Mouse (Mus musculus): ENCODE measurements at regions not wholly inside any gene's neighbourhood (a gene's known extent, or its start where the extent isn't known, plus 50 kb on each side); places are given as distances from the start of the nearest gene placed in this dataset.

GRCm38 (mm10) chr11:19775741-19776140, 148.4 kb upstream of the Spred2 start:
- Histone ChIP-seq H3K36me3 (ENCODE audit: control insufficient read depth, insufficient read depth) (no peaks in the 10 kb centered on the region), H3K27me3 (replicated peaks; ENCODE audit: control insufficient read depth, insufficient read depth, low read length) (no peaks in the 10 kb centered on the region), H3K4me1 (replicated peaks; ENCODE audit: control insufficient read depth, insufficient read depth, low read length) (0 out of 2 replicates have a peak, but pooled peaks cover 3% of the 10 kb centered on the region), H3K4me3 (ENCODE audit: low read depth, low read length) (no peak overlapping the region), H3K4me2 (replicated peaks; ENCODE audit: low read depth) (no peak overlapping the region), H3K9me3 (ENCODE audit: control insufficient read depth) (no peaks in the 10 kb centered on the region), H3K9ac (ENCODE audit: low read depth, low read length) (no peak overlapping the region), H3K27ac (ENCODE audit: low read depth, low read length) (no peak overlapping the region)
- no peak for TF ChIP-seq CTCF (IDR thresholded peaks at IDR 0.05; ENCODE audit: low read depth)
- WGBS, result 79% methylated on average over 4 of the region's 4 CpGs
- no peak for ATAC-seq

- Histone ChIP-seq H3K36me3 (ENCODE audit: control insufficient read depth, insufficient read depth) (no peaks in the 10 kb centered on the region), H3K4me2 (replicated peaks; ENCODE audit: low read depth) (no peak overlapping the region), H3K4me3 (ENCODE audit: low read depth, low read length) (no peak overlapping the region), H3K27ac (ENCODE audit: low read depth, low read length) (no peak overlapping the region), H3K4me1 (replicated peaks; ENCODE audit: control insufficient read depth, insufficient read depth, low read length) (0 out of 2 replicates have a peak, but pooled peaks cover 3% of the 10 kb centered on the region), H3K27me3 (replicated peaks; ENCODE audit: control insufficient read depth, insufficient read depth, low read length) (no peaks in the 10 kb centered on the region), H3K9ac (ENCODE audit: low read depth, low read length) (no peak overlapping the region), H3K9me3 (ENCODE audit: control insufficient read depth) (no peaks in the 10 kb centered on the region)
- no peak for TF ChIP-seq CTCF (IDR thresholded peaks at IDR 0.05; ENCODE audit: low read depth)
- 64% methylated on average over 9 of the region's 9 CpGs for WGBS
- ATAC-seq, result no peak
Measured at GRCm38 (mm10) chr11:19776473-19777200, 147.5 kb upstream of the Spred2 start.

GRCm38 (mm10) chr11:19778191-19778590, 146.0 kb upstream of the Spred2 start:
- Histone ChIP-seq H3K27ac (ENCODE audit: low read depth, low read length) (no peak overlapping the region), H3K36me3 (ENCODE audit: control insufficient read depth, insufficient read depth) (no peaks in the 10 kb centered on the region), H3K9me3 (ENCODE audit: control insufficient read depth) (no peaks in the 10 kb centered on the region), H3K4me1 (replicated peaks; ENCODE audit: control insufficient read depth, insufficient read depth, low read length) (0 out of 2 replicates have a peak, but pooled peaks cover 3% of the 10 kb centered on the region), H3K4me2 (replicated peaks; ENCODE audit: low read depth) (no peak overlapping the region), H3K4me3 (ENCODE audit: low read depth, low read length) (no peak overlapping the region), H3K27me3 (replicated peaks; ENCODE audit: control insufficient read depth, insufficient read depth, low read length) (no peaks in the 10 kb centered on the region), H3K9ac (ENCODE audit: low read depth, low read length) (no peak overlapping the region)
- 88% methylated on average over 2 of the region's 2 CpGs for WGBS
- TF ChIP-seq CTCF (IDR thresholded peaks at IDR 0.05; ENCODE audit: low read depth), result no peak
- ATAC-seq, result no peak

- Histone ChIP-seq H3K4me1 (replicated peaks; ENCODE audit: control insufficient read depth, insufficient read depth, low read length) (no peaks in the 10 kb centered on the region), H3K4me2 (replicated peaks; ENCODE audit: low read depth) (no peak overlapping the region), H3K27ac (ENCODE audit: low read depth, low read length) (no peak overlapping the region), H3K36me3 (ENCODE audit: control insufficient read depth, insufficient read depth) (no peaks in the 10 kb centered on the region), H3K27me3 (replicated peaks; ENCODE audit: control insufficient read depth, insufficient read depth, low read length) (no peaks in the 10 kb centered on the region), H3K9ac (ENCODE audit: low read depth, low read length) (no peak overlapping the region), H3K9me3 (ENCODE audit: control insufficient read depth) (no peaks in the 10 kb centered on the region), H3K4me3 (ENCODE audit: low read depth, low read length) (no peak overlapping the region)
- 77% methylated on average over 14 of the region's 14 CpGs for WGBS
- no peak for TF ChIP-seq CTCF (IDR thresholded peaks at IDR 0.05; ENCODE audit: low read depth)
- ATAC-seq, result no peak
Measured at GRCm38 (mm10) chr11:19785110-19785509, 139.1 kb upstream of the Spred2 start.

- ATAC-seq, result no peak
- Histone ChIP-seq H3K36me3 (ENCODE audit: control insufficient read depth, insufficient read depth) (no peaks in the 10 kb centered on the region), H3K4me3 (ENCODE audit: low read depth, low read length) (no peak overlapping the region), H3K27ac (ENCODE audit: low read depth, low read length) (no peak overlapping the region), H3K9ac (ENCODE audit: low read depth, low read length) (no peak overlapping the region), H3K27me3 (replicated peaks; ENCODE audit: control insufficient read depth, insufficient read depth, low read length) (no peaks in the 10 kb centered on the region), H3K9me3 (ENCODE audit: control insufficient read depth) (no peaks in the 10 kb centered on the region), H3K4me2 (replicated peaks; ENCODE audit: low read depth) (no peak overlapping the region), H3K4me1 (replicated peaks; ENCODE audit: control insufficient read depth, insufficient read depth, low read length) (no peaks in the 10 kb centered on the region)
- WGBS, result 89% methylated on average over 4 of the region's 4 CpGs
- TF ChIP-seq CTCF (IDR thresholded peaks at IDR 0.05; ENCODE audit: low read depth), result no peak
Measured at GRCm38 (mm10) chr11:19796950-19797670, 127.1 kb upstream of the Spred2 start.

- Histone ChIP-seq H3K27ac (ENCODE audit: low read depth, low read length) (no peak overlapping the region), H3K4me2 (replicated peaks; ENCODE audit: low read depth) (no peak overlapping the region), H3K36me3 (ENCODE audit: control insufficient read depth, insufficient read depth) (no peaks in the 10 kb centered on the region), H3K4me1 (replicated peaks; ENCODE audit: control insufficient read depth, insufficient read depth, low read length) (no peaks in the 10 kb centered on the region), H3K27me3 (replicated peaks; ENCODE audit: control insufficient read depth, insufficient read depth, low read length) (no peaks in the 10 kb centered on the region), H3K9me3 (ENCODE audit: control insufficient read depth) (no peaks in the 10 kb centered on the region), H3K4me3 (ENCODE audit: low read depth, low read length) (no peak overlapping the region), H3K9ac (ENCODE audit: low read depth, low read length) (no peak overlapping the region)
- WGBS, result 71% methylated on average over 7 of the region's 7 CpGs
- no peak for ATAC-seq
- TF ChIP-seq CTCF (IDR thresholded peaks at IDR 0.05; ENCODE audit: low read depth), result no peak
Measured at GRCm38 (mm10) chr11:19809359-19809758, 114.8 kb upstream of the Spred2 start.
